Mouse (Mus musculus) kidney, postnatal 36 days (tissue): ENCODE results near the gene Polr2b.

ENCODE experiments used
- DNase-seq, 2 experiments: peaks; one replicate each; pipeline ENCODE4 v3.0.0; 2021 to 2022; ENCODE audit warnings: mixed read lengths in 2 of 2

The Polr2b gene

DNA sequence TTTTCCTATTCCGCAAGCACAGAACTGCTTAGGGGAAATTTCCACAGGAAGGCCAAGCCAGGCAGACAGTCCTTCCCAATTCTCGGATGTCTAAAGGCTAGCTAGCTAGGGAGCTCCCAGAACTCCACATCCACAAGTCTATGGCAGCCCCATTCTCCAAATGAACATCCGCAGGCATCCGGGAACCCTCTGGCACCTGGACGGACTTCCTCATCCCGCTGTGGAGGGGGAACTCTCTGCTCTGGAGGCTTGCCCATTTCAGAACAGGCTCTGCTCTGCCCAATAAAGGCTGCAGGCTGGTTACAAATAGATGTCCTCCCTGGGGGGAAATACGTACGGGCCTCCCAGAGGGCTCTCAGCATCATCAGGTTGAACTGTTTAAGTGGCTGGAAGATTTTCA, 56.4 kb downstream of the Polr2b start:
- peak in 1 of 2 experiments; percentile 39 for DNase-seq

DNA sequence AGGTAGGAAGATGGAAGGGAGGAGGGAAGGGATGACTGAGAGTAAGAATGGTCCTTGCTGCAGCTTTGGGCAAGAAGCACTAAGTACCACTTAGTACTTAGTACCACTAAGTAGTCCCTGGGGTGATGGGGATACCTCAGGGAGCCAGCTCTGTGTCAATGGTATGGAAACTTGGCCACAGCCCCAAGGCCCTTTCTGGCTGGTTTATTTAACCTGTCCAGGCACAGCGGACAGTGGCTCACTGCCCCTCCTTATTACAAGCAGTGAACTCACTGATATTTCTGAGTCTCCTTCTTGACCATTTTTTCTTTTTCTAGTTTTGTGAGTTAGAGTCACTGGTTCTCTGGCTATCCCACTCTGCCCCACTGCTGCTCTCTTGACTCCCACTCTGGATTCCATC, 57.2 kb downstream of the Polr2b start:
- DNase-seq = no peak

DNA sequence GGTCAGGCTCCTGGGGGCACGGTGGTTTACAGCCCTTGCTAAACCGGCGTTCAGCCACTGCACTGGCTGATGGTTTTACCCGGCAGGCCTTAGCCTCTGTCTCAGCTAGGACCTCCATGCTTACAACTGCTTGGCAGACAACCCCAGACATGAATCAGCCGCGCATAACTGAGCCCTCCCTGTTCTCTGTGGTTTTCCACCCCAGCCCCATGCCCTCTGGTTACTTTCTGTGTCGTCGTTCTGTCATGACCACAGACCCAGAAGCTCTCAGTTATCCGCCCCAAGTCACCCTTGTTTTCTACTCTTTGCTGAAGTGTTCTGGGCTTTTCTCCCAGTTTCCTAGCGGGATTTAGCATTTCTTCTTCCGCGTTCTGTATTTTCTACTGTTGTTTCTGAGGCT, 57.7 kb downstream of the Polr2b start:
- peak in 1 of 2 experiments; percentile 43 for DNase-seq

DNA sequence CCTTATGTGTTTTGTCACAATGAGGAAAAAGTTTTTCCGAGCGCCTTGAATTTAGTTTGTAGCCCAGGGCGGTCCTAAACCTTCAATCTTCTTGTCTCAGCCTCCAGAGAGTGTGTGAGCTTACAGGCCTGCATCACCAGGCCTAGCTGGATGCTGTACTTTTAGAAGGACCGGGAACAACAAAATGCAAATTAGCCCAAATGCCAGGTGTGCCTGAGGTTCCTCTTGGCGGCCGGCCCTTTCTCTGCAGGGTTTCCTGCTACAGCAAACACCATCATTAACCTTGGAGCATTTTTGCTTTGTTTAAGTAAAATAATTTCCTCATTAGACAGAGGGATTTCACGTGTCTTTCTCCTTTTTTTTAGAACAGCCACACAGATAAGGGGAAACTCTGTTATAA, 58.2 kb downstream of the Polr2b start:
- DNase-seq = peak in 1 of 2 experiments; percentile 57

DNA sequence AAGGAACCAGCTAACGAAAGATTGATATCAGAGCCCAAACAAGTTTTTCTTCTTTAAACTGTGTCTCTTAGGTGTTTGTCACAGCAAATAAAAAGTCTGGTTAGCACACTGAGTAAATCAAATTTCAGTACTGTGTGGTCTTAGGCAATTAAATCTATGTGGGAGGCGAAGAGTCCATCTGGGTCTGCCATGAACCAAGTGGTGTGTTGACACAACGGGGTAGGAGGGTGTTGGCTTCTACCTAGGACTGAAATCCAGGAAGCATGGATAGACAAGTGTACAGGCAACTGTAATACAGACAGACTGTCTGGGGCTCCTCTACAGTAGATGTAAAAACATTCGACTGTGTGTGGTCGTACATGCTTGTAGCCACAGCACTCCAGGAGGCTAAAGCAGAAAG, 59.4 kb downstream of the Polr2b start:
- no peak for DNase-seq

DNA sequence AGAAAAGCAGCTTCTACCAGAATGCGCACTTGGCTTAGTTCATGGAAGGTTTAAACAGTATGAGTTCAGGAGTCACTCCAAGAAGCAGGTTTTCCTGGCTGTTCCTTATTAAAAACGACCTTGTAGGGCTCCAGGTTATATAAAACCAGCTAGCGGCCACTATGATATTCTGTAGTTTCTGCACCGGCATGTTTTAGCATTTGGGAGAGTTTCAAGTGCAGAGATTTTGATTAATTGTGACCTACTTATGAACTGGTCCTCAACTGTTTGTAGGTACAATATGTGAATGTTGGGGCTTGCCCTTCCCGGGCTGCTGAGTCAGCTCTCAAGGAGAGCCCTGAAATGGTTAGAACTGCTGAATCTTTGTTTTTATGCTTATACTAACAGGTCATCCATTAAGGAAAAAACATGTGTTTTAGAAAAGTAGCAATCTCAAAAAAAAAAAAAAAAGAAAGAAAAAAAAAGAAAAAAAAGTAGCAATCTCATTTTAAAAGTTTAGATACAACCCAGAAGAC, 60.5 kb downstream of the Polr2b start:
- DNase-seq = no peak

DNA sequence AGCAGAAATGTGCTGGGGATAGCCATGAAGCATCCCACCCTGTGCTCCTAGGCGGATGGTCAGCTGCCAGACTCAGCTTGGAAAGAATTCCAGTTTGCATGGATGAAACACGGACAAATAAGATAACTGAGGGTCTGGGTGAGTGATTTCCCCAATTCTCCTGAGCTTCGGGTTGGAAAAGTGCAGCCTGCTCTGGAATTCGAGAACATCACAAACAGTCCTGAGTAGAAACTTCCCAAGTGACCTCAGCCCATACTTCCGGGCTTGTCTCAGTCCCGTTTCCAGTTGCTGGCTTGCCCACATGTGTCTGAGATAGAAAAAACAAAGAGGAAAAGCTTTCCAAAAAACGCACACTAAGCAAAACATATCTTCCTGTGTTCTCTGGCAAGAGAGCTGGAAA, 62.3 kb downstream of the Polr2b start:
- no peak for DNase-seq

DNA sequence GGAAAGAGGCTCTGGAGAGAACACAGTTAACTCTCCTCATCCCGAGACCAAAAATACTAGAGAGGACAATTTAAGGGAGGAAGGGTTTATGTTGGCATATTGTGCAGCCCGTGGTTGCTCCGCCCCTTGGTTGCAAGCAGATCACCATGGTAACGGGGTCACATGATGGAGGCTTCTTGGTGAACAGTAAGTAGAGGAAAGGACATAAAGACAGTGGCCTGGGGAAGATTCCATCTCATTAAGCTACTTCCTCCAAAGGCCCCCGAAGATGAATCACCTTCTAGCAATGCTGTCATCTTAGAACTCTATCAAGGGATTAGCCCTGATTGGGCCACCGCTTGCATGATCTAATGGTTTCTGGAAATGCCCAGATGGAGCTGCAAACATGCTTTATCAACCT, 62.8 kb downstream of the Polr2b start:
- DNase-seq = peak in 1 of 2 experiments; percentile 64

DNA sequence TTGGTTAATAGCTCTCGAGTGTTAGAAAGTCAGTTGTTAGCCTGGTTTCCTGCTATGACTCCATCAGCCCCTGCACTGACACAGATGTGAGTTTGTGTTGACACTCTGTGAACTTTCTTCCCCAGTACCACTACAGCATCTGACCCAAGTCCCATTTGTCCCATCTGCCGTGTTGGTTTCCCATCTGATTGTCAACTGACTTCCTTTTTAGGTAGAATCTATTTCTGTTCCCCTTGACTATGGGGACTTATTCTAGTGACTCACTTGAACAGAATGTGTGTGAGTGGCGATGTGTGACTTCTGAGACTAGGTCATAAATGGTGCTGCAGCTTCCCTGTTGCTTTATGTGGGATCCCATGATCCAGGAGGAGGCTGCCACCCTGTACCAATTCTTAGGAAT, 65.0 kb downstream of the Polr2b start:
- no peak for DNase-seq

DNA sequence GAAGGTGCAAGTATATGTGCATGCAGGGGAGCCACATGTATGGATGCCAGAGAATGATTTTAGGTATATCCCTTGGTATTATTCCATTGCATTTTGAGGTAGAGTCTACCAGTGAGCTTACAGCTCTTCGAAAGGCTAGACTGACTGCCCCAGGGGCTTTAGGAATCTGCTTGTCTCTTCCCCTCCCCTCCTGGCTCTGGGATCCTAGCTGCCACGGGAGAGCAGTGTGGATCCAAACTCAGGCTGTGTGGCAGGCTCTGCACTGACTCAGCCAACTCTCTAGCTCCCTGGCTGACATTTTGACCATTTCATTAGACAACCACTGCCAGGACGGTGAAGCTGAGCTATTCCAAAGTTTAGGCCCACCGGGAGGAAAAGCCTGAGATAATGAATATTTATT, 65.6 kb downstream of the Polr2b start:
- no peak for DNase-seq

DNA sequence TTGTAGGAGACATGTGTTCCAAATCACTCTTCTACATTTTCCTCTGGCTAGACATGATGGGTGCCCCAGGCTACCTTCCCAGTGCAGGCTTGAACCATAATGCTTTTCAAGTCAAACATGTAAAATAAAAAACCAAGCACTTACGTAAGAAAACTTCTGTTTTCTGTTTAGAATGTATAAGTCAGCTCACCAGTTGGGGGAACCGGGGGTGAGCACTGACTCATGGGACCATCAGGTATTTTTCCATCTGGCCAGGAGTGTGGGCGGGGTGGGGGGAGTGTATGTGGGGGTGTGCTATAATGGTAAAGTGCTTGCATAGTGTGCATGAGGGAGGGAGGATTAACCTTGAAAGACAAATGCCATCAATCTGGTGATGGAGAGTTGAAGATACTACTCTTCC, 68.1 kb downstream of the Polr2b start:
- no peak for DNase-seq

DNA sequence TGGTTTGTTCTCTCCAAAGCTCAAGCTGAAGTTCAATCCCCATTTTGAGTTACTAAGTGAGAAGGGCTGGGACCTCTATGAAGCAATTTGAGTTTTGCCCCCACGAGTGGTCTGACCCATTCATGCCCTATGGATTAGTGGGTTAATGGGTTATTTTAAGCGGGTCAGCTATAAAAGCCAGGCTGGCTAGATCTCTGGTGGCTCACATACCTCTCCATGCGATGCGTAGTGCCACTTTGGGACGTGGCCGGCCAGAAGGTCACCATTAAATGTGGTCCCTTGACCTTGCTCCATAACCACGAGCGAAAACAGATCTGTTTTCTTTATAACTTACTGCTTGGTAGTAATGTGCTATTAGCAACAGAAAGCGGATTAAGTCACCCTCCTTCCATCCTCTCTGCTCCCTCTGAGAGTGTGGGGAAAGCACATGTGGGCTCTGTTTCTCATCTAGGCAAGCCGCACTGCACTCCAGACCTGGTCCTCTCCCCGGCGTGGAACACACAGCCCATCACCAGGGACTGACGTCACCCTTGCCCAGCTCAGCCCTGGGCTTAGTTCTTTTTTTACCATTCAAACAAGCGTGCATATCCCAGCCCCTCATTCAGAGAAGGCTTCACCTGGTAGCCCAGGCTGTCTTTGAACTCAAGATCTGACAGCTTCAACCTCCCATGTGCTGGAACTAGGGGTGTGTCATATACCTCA, 69.6 kb downstream of the Polr2b start:
- DNase-seq = no peak

DNA sequence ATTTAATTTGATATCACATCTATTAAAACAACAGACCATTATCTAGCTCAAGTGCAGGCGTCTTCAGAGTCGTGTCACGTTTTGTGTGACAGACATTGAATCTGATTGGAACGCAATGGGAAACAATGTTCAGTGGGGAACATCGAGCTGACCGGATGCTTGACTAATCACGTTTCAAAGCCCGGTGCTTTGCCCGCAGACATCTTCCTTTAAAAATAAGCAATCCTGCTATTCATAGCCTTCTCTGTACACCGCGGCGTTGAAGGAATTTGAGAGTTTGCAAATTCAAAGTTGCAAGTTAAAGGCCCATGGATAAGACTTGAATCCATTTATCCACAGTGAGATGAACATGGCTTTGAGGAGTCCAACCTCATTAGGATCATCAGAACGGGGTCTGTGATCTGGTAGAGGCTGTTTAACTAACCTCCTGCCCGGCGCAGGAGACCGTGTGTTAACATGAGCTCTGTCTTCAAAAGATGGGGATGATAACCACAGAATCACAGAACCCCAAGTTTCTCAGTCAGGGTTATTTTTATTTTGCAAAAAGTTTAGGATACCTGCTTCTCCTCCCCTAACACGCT, 70.5 kb downstream of the Polr2b start:
- DNase-seq = no peak

DNA sequence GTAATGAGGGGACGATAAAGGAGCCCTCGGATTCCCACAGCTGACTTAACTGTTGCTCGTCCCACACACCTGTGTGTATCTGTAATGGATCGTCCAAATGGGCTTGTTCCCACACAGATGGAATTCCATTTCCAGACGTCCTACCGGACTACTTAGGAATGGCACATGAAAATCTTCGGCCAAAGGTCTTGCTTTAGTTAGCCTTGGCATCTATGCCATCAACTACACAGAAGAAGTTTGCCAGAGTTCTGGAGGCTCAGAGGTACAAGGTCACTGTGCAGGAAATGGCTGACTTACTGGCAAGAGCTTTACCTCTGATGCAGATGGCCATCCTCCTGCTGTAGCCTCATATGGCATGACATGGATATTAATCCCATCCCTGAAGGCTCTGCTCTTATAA, 71.3 kb downstream of the Polr2b start:
- DNase-seq = no peak

DNA sequence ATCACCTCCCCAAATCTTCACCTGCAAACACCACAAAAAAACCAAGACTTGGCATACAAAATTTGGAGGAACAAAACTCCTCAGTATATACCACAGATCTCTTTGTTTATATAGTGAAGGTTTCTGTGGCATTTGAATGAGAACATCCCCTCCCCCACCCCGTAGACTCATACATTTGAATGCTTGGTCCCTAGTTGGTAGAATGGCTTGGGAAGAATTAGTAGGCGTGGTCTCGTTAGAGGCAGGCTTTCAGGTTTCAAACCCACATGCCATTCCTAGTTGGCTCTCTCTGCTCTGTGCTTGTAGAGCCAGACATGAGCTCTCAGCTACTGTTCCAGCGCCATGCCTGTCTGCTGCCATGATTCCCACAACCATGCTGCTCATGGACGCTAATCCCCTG, 71.7 kb downstream of the Polr2b start:
- no peak for DNase-seq

DNA sequence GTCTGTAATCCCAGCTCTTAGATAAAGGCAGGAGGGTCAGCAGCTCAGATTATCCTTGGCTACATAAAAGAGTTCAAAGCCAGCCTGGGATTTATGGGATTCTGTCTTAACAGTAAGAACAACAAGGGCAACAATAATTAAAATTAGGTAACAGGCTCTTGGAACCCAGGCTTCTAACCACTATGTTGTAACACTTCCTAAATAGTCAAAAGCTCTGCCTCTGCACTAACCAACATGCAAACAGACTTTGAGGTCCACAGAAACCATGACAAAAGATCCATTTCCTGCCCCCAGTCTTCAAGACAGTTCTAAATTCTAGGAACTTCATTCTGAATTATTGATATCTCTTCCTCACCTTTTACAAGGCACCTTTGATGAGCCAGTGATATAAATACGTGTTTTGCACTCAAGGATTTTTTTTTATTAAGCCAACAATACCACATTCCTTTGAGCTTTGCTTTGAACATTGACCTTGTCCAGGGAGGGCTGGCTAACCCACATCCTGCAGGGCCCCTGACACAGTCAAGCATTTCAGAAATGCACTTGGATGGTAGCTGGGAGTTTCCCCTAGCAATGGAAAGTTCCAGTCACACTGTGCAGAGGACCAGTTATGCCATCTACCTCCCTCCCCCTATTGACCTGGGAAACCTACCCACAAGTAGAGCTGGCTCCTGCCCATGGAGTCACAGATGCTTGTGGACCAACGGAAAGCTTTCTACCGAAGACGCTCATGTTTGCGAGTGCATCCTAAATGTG, 74.0 kb downstream of the Polr2b start:
- DNase-seq = peak; percentile 73 to 92

DNA sequence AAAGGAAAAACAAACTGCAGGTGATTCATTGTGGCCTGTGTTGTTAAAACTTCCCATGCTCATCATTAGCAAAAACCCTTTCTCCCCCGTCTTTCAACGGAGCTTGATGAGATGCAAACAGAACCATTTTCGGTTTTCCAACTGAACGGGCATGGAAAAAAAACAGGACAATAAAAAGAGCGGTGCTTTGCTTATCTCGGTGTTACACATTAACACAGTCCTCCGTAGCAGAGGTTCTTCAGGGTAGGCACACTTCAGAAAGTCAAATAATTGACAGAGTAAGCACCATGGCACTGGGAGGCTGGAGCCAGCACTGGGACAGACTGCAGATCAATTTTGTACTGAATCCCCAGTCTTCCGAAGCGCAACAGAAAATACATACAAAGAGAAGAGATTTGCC, 74.8 kb downstream of the Polr2b start:
- peak; percentile 65 to 82 for DNase-seq

DNA sequence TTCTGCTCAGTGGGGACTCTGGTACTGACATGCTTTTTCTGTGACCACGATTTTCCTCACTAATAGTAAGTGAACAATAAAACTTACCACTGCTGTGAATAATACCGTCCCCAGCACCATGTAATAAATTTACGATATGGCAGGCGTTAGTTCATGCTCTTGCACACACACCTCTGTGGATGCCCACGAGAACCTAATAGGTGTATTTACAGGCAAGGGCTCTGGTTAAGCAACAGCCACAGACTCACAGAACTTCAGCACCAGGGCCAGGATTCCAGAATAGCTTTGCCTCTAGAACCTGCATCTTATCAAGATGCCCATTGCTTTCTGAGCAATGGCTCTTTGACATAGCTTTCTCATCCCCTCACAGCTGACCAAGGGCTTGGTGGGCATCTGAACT, 75.3 kb downstream of the Polr2b start:
- no peak for DNase-seq

DNA sequence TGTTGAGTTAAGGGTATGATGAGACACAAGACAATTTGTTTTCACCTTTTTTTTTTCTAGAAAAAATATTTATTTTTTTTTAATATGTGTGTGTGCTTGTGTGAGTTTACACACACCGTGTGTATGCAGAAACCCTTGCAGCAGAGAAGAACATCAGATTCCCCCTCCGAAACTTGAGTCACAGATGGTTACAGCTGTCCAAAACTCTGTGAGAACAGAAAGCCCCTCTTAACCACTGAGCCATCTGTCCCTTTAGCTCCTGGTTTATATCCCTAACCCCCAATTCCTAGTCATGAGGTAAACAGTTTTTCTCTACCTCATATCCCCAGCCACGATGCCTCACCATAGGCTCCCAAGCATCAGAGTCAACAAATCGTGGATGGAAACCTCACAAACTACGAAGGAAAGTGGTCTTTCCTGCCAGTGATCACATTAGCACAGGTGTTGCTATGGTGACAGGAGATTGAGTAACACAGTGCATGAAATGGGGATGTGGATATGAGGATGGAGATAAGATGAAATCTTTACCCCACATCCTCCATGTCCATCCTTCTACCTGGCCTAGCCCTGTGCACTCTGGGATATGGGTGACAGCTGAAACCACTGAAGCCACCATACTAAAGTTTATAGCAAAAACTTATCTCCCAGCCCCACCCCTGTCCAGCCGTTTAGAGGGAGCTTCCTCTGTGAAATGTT, 76.1 kb downstream of the Polr2b start:
- DNase-seq = no peak

DNA sequence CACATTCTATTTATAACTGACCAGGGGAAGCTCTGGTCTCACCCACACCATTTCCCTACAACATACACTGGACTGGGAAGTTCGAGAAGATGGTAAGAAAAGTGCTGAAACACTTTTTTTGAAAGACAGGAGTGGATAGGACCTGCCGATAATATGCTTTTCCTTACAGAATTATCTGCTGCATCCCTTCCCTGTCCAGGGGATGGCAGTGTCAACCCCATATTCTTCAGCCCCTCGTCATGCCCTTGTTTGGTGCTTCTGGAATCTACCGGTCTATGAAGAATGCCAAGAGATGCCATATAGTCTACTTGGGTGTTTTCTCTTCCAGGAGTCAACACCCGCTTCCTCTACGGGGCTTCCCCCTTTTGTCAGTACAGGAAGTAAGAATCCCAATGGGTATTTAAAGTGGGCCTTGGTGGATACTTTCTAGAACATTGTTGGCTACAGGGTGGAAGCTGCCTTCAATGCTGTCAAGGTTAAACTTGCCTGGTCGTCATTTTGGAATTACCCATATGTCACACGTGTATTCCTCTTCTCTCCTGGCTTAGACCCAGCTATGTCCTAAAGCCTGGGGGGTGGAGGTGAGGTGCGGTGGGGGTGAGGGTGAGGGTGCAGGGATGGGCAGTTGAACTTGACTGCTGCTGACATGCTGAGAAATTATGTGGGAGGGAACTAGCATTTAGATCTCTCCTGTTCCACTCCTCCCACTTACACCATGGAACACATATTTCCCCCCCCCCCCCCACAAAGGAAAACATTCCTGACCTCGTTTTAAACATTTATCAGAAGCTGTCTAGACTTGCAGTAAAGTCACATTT, 76.9 kb downstream of the Polr2b start:
- DNase-seq = no peak

DNA sequence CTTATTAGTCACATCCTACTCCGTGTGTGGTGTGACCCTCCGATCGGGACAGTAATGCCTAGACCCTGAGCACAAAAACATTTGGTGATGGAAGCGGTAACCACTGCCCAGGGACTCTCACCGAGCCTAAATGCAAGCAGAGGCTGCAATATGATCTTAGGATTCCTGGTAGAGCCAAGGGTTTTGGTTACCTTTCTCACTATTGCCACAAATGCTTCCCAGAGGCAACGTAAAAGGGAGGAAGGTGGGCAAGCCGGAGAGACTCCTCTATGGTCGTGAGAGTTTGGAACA, 77.4 kb downstream of the Polr2b start:
- no peak for DNase-seq

DNA sequence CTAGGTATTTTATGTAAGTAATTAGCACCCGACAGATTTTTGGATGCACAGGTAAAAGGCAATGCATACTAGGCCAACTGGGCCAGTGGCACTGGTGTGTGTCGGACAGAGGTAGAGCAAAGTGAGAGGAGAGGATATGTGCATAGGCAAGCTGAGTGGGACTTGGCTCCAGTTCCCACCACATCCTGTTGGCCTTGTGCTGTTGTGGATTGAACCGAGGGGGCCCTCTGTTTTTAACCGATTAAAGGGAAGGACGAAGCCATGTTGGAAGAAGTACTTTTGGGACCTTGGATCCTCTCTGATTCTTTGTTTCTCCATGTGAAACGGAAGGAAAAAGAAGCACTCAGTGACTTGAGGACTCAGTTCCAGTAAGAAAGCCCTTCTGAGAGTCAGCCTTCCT, 78.4 kb downstream of the Polr2b start:
- no peak for DNase-seq

DNA sequence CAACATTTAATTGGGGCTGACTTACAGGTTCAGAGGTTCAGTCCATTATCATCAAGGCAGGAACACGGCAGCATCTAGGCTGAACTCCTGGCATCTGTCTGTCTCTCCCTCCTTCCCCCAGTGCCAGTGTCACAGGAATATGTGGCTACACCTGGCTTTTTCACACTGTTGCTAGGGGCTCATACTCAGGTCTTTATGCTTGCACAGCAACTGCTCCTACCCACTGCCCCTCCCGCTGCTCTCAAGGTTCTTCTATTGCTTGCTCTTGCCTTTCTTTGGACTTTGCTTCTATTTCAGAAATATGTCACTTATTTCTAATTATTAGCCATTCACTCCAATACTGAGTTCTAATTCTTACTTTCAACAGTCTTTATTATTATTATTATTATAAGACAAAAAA, 80.3 kb downstream of the Polr2b start:
- peak in 1 of 2 experiments; percentile 54 for DNase-seq
